Mouse (Mus musculus) left cerebral cortex, adult 11 months (tissue): ENCODE results near the gene Dusp7.

ENCODE experiments used
- DNase-seq: peaks from one replicate; pipeline ENCODE4 v3.0.0; 2022; ENCODE audit warnings: low spot score

Dusp7 gene

DNA sequence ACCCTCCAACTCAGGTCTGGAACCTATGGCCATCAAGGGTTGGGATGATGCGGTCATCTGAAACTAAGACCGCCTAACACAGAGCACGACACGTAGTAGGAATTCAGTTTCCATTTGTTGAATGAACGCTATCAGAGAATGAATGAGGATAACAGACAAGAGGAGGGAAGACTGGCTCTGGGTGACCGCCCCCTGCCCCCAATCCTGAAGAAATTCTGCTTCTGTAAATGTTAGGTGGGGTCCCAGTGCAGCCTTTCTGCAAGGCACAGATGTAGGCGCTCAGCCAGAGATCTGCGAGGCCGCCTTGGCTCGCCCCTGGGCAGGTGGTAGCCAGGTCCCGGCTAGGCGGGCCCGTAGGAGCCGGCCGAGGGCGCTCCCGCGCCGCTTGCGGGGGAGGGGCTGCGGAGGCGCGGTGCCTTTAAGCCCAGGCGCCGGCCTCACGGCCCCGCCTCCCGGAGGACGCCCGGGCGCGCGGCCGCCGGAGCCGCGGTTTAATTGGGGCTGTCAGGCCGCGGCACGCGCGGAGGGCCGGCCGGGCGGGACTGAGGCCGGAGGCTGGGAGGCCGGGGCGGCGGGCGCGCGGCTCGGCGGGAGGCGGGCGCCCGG, at the start of gene Dusp7:
TSS of gene Dusp7 (plus strand) at position 521 of the 606 bp plus-strand sequence.
- DNase-seq = peak; percentile 76

DNA sequence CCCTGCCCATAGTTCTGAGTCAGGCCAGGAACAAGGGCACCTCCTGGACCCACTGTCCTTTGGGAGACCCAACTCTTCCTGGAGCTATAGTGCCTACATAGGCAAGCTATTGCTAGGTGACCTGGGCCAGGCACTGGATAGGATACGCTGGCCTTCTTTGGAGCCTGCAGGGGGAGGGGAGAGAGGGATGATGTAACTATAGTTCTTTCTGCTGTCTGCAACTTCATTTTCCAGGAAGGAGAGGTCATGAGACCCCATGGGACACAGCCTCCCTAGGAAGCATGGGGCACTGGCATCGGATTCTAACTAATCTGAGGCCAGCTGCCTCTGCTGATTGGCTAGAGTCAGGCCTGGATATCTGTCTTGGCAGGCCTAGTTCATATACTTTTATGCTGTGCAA, 49.3 kb upstream of the Dusp7 start:
- no peak for DNase-seq

- DNase-seq = no peak
Observed at GRCm38 (mm10) chr9:106322497-106322896, 45.9 kb upstream of the Dusp7 start.

- DNase-seq = no peak
Observed at GRCm38 (mm10) chr9:106326241-106326640, 42.2 kb upstream of the Dusp7 start.

GRCm38 (mm10) chr9:106327125-106327809, 41.2 kb upstream of the Dusp7 start:
- no peak for DNase-seq

GRCm38 (mm10) chr9:106328068-106328610, 40.3 kb upstream of the Dusp7 start:
- DNase-seq = no peak

DNA sequence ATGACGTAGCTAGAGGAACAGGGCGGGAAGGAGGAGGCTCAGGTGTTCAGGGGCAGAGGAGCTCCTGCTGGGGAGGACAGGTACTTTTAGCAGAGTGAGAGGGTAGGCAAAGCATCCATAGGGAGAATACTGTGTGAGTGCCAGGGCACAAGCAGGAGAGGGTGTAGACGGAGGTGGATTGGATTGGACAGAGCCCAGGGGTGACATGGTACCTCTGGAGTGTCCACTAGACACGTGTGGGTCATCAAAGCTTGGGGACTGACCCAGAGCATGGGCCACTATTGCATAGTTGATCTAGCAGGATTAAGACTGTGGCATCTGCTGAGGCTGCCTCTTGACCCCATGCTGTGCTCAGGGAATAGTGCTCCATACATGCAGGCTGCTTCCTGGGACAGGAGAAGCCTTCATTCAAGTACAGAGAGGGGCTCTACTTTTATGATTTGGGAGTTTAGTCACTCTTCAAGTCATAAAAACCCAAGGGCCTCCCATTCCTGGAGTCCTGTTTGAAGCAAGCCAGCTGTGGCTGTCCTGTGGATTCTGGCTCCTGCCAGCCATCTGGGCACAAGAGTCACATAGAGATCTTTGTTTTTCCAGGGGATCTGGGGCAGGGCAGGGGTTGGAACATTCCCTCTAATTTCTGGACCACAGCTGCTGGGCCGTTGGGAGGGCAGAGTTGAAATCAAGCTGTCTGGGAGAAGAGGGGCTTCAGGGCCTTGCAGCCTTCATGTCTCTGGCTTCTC, 39.5 kb upstream of the Dusp7 start:
- no peak for DNase-seq

- no peak for DNase-seq
Observed at GRCm38 (mm10) chr9:106332746-106333145, 35.7 kb upstream of the Dusp7 start.

- peak; percentile 61 for DNase-seq
Observed at GRCm38 (mm10) chr9:106337620-106338019, 30.8 kb upstream of the Dusp7 start.

GRCm38 (mm10) chr9:106338462-106339172, 29.8 kb upstream of the Dusp7 start:
- no peak for DNase-seq

DNA sequence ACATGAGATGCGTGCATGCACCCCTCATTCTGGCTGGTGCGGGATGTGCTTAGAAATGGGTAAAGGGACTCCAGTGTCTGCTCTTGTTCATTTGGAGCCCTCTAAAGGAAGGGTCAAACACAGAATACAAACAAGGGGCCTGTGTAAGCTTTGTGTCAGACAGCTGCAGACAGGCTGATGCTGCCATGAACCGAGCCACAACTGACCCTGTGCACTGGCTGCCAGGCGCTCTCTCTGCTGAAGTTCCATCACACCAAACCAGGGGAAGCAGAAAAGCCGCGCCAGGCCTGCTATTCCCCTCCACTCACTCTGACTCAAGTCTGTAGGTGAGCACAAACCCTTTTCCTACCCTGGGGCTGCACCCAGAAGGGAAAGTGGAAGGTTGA, 29.3 kb upstream of the Dusp7 start:
- DNase-seq = no peak

DNA sequence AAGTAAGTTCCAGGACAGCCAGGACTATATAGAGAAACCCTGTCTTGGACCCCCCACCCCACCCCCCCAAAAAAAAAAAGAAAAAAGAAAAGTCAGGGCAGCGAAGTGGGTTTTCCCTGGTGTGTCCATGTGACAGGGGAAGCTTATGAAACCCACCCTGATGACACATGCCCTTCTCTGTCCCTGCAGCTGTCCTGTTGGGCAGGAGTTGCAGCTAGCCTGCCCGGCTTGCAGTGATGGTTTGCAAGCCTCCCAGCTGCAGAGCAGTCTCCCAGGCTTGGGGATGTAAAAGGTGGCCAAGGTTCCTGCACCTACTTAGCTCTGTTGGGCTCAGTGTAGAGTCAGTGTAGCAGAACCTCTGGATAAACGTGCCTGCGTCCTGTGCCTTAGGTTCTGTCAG, 28.7 kb upstream of the Dusp7 start:
- no peak for DNase-seq

DNA sequence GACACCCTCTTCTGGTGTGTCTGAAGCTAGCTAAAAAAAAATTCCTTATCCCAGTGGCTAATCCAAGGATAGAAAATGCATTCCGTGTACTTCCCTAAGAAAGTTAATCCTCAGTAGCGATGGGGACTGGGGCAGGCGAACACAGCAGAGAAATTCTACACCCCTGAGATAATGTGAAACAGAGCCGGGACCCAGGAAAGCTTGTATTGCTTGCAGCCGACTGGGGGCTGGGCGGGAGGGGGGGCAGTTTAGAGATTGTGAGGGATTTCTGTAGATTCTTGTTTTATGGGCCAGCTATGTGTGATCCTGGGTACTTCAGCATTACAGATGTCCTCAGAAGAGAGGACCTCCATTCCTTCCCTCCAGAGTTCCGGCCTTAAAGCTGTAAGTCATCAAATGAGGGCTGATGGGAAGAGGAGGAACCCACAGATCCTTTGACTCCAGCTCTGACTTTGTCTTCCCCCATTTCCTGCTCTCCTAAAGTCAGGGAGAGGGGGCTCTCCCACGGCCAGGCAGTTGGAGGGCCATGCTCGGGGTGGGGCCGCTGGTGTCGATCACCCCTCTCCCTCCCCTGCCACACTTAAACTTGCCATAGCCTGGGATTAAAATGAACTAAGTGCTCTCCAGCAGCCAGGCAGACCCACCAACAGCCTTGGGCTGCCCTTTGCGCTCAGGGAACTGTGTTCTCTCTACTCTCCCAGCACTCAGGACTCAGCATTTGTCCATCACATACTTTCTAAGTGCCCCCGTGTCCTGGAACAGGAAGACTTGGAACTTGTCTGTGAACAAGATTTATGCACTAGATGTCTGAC, 27.7 kb upstream of the Dusp7 start:
- DNase-seq = no peak

- DNase-seq = no peak
Observed at GRCm38 (mm10) chr9:106341313-106341686, 27.1 kb upstream of the Dusp7 start.

DNA sequence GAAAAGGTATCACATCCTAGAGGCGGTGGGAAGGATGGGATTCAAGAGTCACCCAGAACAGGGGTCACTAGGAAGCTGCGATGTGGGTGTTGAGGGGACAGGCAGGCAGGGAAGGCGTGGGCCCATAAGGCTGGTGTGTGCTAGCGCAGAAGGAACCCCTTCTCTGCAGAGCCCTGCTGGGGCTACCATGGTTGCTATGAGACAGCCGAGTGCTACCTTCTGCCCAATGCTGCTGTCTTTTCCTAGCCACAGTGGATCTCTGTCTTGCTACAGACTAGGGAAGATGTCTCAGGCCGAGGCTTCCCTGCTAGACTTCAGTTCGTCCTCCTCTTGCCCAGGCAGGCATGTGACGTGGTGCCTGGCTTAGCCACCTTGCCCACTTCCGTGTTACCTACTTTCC, 25.9 kb upstream of the Dusp7 start:
- no peak for DNase-seq

GRCm38 (mm10) chr9:106345167-106345566, 23.3 kb upstream of the Dusp7 start:
- no peak for DNase-seq

GRCm38 (mm10) chr9:106345630-106346029, 22.8 kb upstream of the Dusp7 start:
- DNase-seq = no peak

GRCm38 (mm10) chr9:106348281-106348680, 20.2 kb upstream of the Dusp7 start:
- no peak for DNase-seq

DNA sequence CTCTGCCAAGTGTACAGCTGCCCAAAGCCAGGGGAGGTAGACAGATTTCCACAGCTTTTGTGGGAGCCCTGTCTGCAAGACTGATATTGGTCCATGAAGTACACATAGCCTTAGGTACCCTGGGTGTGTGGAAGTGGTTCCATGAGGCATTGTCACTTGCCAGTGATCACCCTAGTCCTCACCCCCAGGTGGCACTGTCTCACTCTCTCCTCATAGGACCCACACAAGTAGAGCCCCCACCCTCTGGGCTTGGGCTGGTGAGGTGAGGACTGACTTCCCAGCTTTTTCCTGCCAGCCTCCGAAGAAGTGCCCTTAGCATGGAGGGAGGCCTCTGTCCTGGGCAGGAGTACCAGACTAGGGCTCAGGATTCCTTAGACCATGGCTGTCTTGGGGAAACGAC, 19.4 kb upstream of the Dusp7 start:
- DNase-seq = no peak

DNA sequence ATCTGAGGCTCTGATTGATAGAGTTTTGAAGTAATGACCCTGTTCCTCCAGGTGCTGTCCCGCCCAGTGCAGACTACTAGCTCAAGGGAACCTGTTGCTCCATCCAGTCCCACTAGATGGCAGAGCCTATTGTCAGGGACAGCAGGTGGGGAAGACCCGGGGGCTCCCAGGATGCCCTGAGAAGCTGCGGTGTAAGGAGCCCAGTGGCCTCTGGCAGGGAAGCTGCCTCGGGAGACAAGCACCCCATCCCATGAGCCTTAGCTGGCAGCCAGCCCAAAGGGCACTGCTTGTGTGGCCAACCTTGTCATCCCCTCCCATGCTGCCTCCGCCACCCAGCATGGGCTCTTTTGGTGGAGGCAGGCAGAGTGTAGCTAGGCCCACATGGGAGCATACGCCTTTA, 17.3 kb upstream of the Dusp7 start:
- DNase-seq = no peak

- no peak for DNase-seq
Observed at GRCm38 (mm10) chr9:106353779-106354178, 14.7 kb upstream of the Dusp7 start.

DNA sequence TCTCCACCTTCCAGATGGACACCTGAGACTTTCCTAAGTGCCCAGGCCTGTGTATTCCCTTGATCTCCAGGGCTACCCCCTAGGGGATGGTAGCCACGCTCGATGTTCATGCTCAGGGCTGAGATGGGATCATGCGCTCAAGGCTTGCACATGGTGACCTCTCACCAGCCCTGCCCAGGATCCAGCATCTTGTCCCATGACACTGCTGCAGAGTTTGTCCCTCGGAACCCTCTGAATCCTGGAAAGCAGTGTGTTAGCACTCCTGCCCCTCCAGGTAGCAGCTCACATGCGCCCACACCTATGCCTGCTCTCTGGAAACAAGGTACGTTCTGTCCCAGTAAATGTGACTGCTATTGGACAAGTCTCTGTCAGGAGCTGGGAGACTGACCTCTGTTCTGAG, 13.6 kb upstream of the Dusp7 start:
- DNase-seq = no peak
